Mouse (Mus musculus): Measurements from ENCODE around the gene Atp5g2.

DNA sequence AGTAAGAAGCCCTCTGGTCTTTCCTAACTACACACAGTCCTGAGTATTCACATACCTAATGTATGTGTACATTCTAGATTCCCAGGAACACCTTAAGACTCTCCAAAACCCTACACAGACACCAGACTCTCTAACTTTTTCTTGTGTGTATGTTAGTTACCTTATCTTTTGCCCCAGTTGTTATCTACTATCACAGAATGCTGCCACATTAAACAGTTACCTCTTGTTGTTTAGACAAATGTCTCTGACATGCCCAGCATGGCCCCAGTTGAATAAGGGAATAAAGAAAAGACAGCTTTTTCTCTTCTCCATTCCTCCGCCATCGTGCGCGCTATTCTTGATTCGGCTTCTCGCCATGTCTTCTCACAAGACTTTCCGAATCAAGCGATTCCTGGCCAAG, 37.5 kb downstream of the Atp5g2 start:
- TF ChIP-seq CHD2 (IDR thresholded peaks at IDR 0.05; ENCODE audit: low read depth, low read length) (no peak), ZC3H11A (IDR thresholded peaks at IDR 0.05; ENCODE audit: borderline replicate concordance, low read depth, low read length) (no peak), HCFC1 (IDR thresholded peaks at IDR 0.05; ENCODE audit: borderline replicate concordance, insufficient read depth, low read length) (no peak)

Measured in ES-E14 (cell line).